Mouse (Mus musculus): ENCODE measurements around the gene Pck2. TPM values are rescaled to one million over a fixed set of nuclear protein-coding genes. Genes with fewer than 3 reads are reported as not detected.

Pck2 gene
- 3.2 TPM for polyA plus RNA-seq (2014; fragmentation: Illumina TruSeq; extraction: RNeasy Lipid Tissue Mini Kit (QIAGEN cat#74804); ENCODE audit: low replicate concordance)

DNA sequence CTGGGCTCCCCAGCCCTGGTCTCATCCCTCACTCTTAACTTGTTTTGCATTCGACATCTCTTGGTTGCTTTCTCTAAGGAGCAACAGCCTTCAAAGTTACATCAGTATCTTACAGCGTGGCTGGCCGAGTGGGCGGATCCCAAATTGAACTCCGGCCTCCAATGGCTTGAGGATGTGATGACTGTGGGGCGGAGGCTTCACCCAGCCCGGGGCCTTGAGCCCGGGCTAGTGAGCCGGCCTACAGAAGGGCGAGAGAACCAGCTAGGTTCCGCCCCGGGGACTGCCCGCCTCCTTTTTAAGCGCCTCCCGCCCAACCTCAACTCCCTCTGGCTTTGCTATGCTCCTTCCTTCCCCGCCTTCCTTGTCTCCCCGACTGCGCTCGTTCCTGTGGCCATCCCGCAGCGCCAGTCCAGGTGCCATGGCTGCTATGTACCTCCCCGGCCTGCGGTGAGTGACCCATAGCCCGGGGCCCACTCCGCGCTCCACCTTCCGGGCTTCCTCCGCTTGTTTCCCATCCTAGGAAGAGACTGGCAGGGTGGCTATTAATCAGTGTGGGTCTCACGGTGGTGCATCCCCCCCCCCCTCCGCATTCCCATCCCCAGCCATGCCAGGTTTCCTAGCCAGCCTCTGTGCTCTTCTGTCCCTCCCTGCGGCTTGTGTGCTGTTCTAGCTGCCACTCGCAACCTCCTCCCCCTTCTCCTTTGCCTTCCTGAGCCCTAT is at the start of gene Pck2:
Gene Pck2 (plus strand): TSS at position 200 of the 720 bp plus-strand sequence.

DNA sequence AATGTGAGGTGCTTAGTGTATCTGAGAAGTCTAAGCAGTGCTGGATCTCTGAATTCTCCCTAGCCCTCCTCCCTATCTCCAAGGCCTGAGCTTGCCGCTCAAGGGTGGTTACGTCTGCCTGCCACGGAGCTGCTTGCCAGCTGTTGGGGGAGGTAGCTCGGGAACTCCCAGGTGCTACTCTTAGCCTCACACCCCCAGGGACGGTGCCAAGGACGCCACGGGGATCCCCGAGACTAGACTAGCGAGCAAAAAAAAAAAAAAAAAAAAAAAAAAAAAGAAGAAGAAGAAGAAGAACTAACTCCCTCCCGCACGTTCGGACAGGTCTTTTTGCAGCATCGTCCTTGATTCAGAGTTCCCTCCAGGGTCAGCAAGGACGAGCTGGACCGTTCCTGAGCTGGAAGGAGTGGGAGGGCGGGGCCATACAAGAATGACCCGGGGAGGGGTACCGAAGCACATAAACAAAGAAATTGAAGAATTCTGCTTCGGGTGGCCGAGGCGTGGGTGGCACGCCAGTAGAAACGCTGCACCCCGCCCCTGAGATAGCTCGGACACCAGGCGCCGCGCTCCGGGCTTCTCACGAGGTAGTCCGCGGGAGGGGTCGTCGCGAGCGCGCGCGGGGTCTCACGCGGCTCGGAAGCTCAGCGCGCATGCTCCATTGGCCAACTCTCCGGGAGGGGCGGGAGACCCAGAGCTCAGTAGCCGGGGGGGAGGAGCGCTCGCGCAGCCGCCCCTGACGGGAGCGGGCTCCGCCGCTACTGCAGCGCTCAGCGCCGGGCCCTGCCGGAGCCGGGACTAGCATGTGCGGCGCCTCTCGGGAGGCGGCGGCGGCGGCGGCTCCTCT is 49.5 kb upstream of the Pck2 start, which contains the start of gene Carmil3:
Gene Carmil3 (plus strand): TSS at position 291 of the 841 bp plus-strand sequence.

GRCm38 (mm10) chr14:55510125-55510731 is 29.8 kb upstream of the Pck2 start, which contains the start of gene Cpne6:
Cpne6 (plus strand) TSS chr14:55510445.

GRCm38 (mm10) chr14:55524785-55525184 is 15.3 kb upstream of the Pck2 start, which contains the start of gene Nrl:
Nrl (minus strand) TSS chr14:55524981.

DNA sequence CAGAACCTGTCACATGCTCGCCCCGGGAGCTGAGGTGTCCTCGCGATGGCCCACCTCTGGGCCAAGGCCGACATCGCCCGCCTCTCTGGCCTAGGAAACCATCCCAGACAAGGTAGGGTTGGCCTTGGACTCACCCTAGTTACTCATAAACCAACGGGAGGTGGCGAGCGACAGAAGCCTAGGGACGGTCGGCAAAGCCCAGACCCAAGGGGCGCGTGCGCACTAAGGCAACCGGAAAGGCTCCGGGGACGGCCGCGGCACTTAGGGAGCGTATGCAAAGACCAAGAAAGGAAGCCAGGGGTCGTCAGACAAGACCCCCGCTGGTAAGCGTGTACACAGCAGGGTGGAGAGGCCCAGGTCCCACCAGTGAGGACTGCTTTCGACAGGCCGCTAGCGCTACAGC is 19.7 kb downstream of the Pck2 start, which contains the start of gene Dcaf11:
Gene Dcaf11 (plus strand): TSS at position 208 of the 403 bp plus-strand sequence.

DNA sequence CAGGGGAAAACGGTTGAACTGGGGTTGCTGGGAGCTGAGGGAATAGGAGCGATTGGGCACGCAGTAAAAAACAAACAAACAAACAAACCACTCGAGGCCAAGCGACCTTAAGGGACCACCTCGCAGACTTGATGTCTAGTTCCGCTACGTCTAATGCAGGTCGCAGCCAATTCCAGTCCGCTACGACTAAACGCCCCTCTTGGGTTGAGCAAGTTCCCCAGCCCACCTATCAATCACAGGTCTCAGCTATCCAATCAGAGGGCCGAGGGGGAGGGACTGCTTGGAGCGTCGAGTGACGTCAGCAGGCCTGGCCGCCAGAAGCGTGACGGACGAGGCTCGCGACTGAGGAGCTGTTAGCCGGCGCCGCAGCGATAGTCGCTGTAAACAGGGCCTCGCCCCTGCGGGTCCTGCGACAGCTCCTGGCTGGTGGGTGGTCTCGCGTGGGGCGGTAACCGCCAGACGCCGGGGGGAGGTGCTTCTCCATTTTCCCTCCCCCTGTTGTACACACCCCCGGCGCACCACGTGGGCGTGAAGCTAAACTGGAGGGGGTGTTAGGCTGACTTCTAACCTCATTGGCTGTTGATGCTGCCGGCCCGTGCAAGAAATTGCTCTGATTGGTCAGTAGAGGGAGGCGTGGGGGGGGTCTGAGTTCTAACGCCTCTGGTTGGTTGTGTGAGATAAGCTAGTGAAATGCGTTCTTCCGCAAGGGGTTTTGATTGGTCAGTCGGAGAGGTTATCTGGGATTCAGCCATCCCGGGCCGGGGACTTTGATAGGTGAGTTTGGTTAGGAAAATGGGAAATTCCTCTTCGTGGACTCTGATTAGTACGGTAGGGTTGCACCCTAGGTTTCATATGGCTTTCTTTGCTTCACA is 20.4 kb downstream of the Pck2 start, which contains the start of gene A730061H03Rik:
Gene A730061H03Rik (minus strand): TSS at position 205 of the 872 bp plus-strand sequence.

GRCm38 (mm10) chr14:55575302-55575701 is 35.2 kb downstream of the Pck2 start, which contains the start of gene Fitm1:
Fitm1 (plus strand) TSS chr14:55575617.

GRCm38 (mm10) chr14:55577871-55578667 is 38.0 kb downstream of the Pck2 start, which contains the start of gene Psme1:
Psme1 (plus strand) TSS chr14:55578123.

GRCm38 (mm10) chr14:55584702-55585565 is 44.9 kb downstream of the Pck2 start, which contains the start of gene Emc9:
Emc9 (minus strand) TSS chr14:55585302.

GRCm38 (mm10) chr14:55590748-55591330 is 50.8 kb downstream of the Pck2 start, which contains the start of gene Psme2:
Psme2 (minus strand) TSS chr14:55591113.

DNA sequence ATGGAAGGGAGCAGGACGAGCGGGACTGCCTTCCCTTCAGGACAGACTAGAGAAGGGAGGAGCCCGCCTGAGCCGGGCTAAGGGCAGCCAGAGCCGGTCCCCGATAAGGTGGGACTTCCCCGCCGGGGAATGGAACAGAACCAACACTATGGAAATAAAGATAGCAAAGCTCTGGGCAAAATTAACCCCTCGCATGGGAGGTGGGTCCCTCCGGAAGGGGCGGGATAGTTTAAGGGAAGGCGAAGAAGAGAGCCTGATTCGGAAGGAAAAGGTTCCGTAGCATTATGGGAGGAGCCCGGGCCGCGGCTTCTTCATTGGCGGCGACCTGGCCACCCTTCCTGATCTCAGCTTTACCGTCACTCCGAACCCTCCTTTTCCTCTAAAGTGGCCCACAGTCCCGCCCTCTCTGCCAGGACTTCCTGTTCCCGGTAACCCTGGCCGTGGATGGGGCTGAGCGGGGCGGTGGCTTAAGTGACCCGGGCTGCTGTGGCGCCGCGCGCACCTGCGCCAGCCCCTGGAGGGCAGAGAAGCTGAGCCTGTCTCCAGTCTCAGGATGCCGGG is 51.3 kb downstream of the Pck2 start, which contains the start of gene Rnf31:
Gene Rnf31 (plus strand): TSS at position 378 of the 561 bp plus-strand sequence.

Other genes starting within 250 kb of the Pck2 start
- gene Dhrs4, start 61.5 kb upstream of the Pck2 start, polyA plus RNA-seq (2014; fragmentation: Illumina TruSeq; extraction: RNeasy Lipid Tissue Mini Kit (QIAGEN cat#74804); ENCODE audit: low replicate concordance): 120 TPM
- not detected for gene Carmil3, start 49.6 kb upstream of the Pck2 start, polyA plus RNA-seq (2014; fragmentation: Illumina TruSeq; extraction: RNeasy Lipid Tissue Mini Kit (QIAGEN cat#74804); ENCODE audit: low replicate concordance)
- not detected for gene Cpne6, start 29.8 kb upstream of the Pck2 start, polyA plus RNA-seq (2014; fragmentation: Illumina TruSeq; extraction: RNeasy Lipid Tissue Mini Kit (QIAGEN cat#74804); ENCODE audit: low replicate concordance)
- not detected for gene Nrl, start 15.3 kb upstream of the Pck2 start, polyA plus RNA-seq (2014; fragmentation: Illumina TruSeq; extraction: RNeasy Lipid Tissue Mini Kit (QIAGEN cat#74804); ENCODE audit: low replicate concordance)
- gene Dcaf11, start 19.7 kb downstream of the Pck2 start, polyA plus RNA-seq (2014; fragmentation: Illumina TruSeq; extraction: RNeasy Lipid Tissue Mini Kit (QIAGEN cat#74804); ENCODE audit: low replicate concordance): 15.6 TPM
- gene A730061H03Rik, start 20.1 kb downstream of the Pck2 start, polyA plus RNA-seq (2014; fragmentation: Illumina TruSeq; extraction: RNeasy Lipid Tissue Mini Kit (QIAGEN cat#74804); ENCODE audit: low replicate concordance): not detected
- gene Fitm1, start 35.4 kb downstream of the Pck2 start, polyA plus RNA-seq (2014; fragmentation: Illumina TruSeq; extraction: RNeasy Lipid Tissue Mini Kit (QIAGEN cat#74804); ENCODE audit: low replicate concordance): not detected
- gene Psme1, start 37.9 kb downstream of the Pck2 start, polyA plus RNA-seq (2014; fragmentation: Illumina TruSeq; extraction: RNeasy Lipid Tissue Mini Kit (QIAGEN cat#74804); ENCODE audit: low replicate concordance): 223 TPM
- gene Emc9, start 45.0 kb downstream of the Pck2 start, polyA plus RNA-seq (2014; fragmentation: Illumina TruSeq; extraction: RNeasy Lipid Tissue Mini Kit (QIAGEN cat#74804); ENCODE audit: low replicate concordance): 10.6 TPM
- gene Psme2, start 50.8 kb downstream of the Pck2 start, polyA plus RNA-seq (2014; fragmentation: Illumina TruSeq; extraction: RNeasy Lipid Tissue Mini Kit (QIAGEN cat#74804); ENCODE audit: low replicate concordance): 276 TPM
- 4.8 TPM for gene Rnf31, start 51.4 kb downstream of the Pck2 start, polyA plus RNA-seq (2014; fragmentation: Illumina TruSeq; extraction: RNeasy Lipid Tissue Mini Kit (QIAGEN cat#74804); ENCODE audit: low replicate concordance)
- gene Irf9, start 63.3 kb downstream of the Pck2 start, polyA plus RNA-seq (2014; fragmentation: Illumina TruSeq; extraction: RNeasy Lipid Tissue Mini Kit (QIAGEN cat#74804); ENCODE audit: low replicate concordance): 60.3 TPM
- gene Rec8, start 77.8 kb downstream of the Pck2 start, polyA plus RNA-seq (2014; fragmentation: Illumina TruSeq; extraction: RNeasy Lipid Tissue Mini Kit (QIAGEN cat#74804); ENCODE audit: low replicate concordance): 2.0 TPM
- 1.1 TPM for gene Ipo4, start 95.7 kb downstream of the Pck2 start, polyA plus RNA-seq (2014; fragmentation: Illumina TruSeq; extraction: RNeasy Lipid Tissue Mini Kit (QIAGEN cat#74804); ENCODE audit: low replicate concordance)
- 0.89 TPM for gene Gm49378, start 97.6 kb downstream of the Pck2 start, polyA plus RNA-seq (2014; fragmentation: Illumina TruSeq; extraction: RNeasy Lipid Tissue Mini Kit (QIAGEN cat#74804); ENCODE audit: low replicate concordance)
- 46.5 TPM for gene Tm9sf1, start 103.5 kb downstream of the Pck2 start, polyA plus RNA-seq (2014; fragmentation: Illumina TruSeq; extraction: RNeasy Lipid Tissue Mini Kit (QIAGEN cat#74804); ENCODE audit: low replicate concordance)
- not detected for gene Tssk4, start 109.9 kb downstream of the Pck2 start, polyA plus RNA-seq (2014; fragmentation: Illumina TruSeq; extraction: RNeasy Lipid Tissue Mini Kit (QIAGEN cat#74804); ENCODE audit: low replicate concordance)
- gene Mdp1, start 120.2 kb downstream of the Pck2 start, polyA plus RNA-seq (2014; fragmentation: Illumina TruSeq; extraction: RNeasy Lipid Tissue Mini Kit (QIAGEN cat#74804); ENCODE audit: low replicate concordance): 29.1 TPM
- 19.7 TPM for gene Gmpr2, start 131.7 kb downstream of the Pck2 start, polyA plus RNA-seq (2014; fragmentation: Illumina TruSeq; extraction: RNeasy Lipid Tissue Mini Kit (QIAGEN cat#74804); ENCODE audit: low replicate concordance)
- 16.8 TPM for gene Nedd8, start 131.9 kb downstream of the Pck2 start, polyA plus RNA-seq (2014; fragmentation: Illumina TruSeq; extraction: RNeasy Lipid Tissue Mini Kit (QIAGEN cat#74804); ENCODE audit: low replicate concordance)
- gene Tinf2, start 141.6 kb downstream of the Pck2 start, polyA plus RNA-seq (2014; fragmentation: Illumina TruSeq; extraction: RNeasy Lipid Tissue Mini Kit (QIAGEN cat#74804); ENCODE audit: low replicate concordance): 15.6 TPM
- not detected for gene Tgm1, start 173.7 kb downstream of the Pck2 start, polyA plus RNA-seq (2014; fragmentation: Illumina TruSeq; extraction: RNeasy Lipid Tissue Mini Kit (QIAGEN cat#74804); ENCODE audit: low replicate concordance)
- gene Rabggta, start 182.0 kb downstream of the Pck2 start, polyA plus RNA-seq (2014; fragmentation: Illumina TruSeq; extraction: RNeasy Lipid Tissue Mini Kit (QIAGEN cat#74804); ENCODE audit: low replicate concordance): 0.33 TPM
- gene Dhrs1, start 205.4 kb downstream of the Pck2 start, polyA plus RNA-seq (2014; fragmentation: Illumina TruSeq; extraction: RNeasy Lipid Tissue Mini Kit (QIAGEN cat#74804); ENCODE audit: low replicate concordance): 110 TPM
- gene Nop9, start 205.4 kb downstream of the Pck2 start, polyA plus RNA-seq (2014; fragmentation: Illumina TruSeq; extraction: RNeasy Lipid Tissue Mini Kit (QIAGEN cat#74804); ENCODE audit: low replicate concordance): 4.2 TPM
- 9.8 TPM for gene Cideb, start 218.2 kb downstream of the Pck2 start, polyA plus RNA-seq (2014; fragmentation: Illumina TruSeq; extraction: RNeasy Lipid Tissue Mini Kit (QIAGEN cat#74804); ENCODE audit: low replicate concordance)
- 3.6 TPM for gene Ltb4r2, start 221.2 kb downstream of the Pck2 start, polyA plus RNA-seq (2014; fragmentation: Illumina TruSeq; extraction: RNeasy Lipid Tissue Mini Kit (QIAGEN cat#74804); ENCODE audit: low replicate concordance)
- gene Ltb4r1, start 225.7 kb downstream of the Pck2 start, polyA plus RNA-seq (2014; fragmentation: Illumina TruSeq; extraction: RNeasy Lipid Tissue Mini Kit (QIAGEN cat#74804); ENCODE audit: low replicate concordance): not detected
- 0.15 TPM for gene Adcy4, start 243.8 kb downstream of the Pck2 start, polyA plus RNA-seq (2014; fragmentation: Illumina TruSeq; extraction: RNeasy Lipid Tissue Mini Kit (QIAGEN cat#74804); ENCODE audit: low replicate concordance)
- 1.9 TPM for gene Ripk3, start 248.6 kb downstream of the Pck2 start, polyA plus RNA-seq (2014; fragmentation: Illumina TruSeq; extraction: RNeasy Lipid Tissue Mini Kit (QIAGEN cat#74804); ENCODE audit: low replicate concordance)

Data from small intestine, adult 10 weeks (tissue).